Mouse (Mus musculus) NIH3T3 (cell line): ENCODE results near the gene Gm20547.
"Not testable (repeated sequence)": the region's sequence is repeated elsewhere in the genome, so short reads cannot be mapped to it uniquely, and the experiment has no call there.

Experiments used
- DNase-seq: peaks from one replicate; pipeline ENCODE4 v3.0.0-alpha.2; 2012; ENCODE audit warnings: low read depth

Gene Gm20547

GRCm38 (mm10) chr17:34853511-34853910 lies 28.3 kb downstream of the Gm20547 start:
- DNase-seq = no peak

GRCm38 (mm10) chr17:34850517-34851125 lies 31.2 kb downstream of the Gm20547 start:
- peak; percentile 10 for DNase-seq

GRCm38 (mm10) chr17:34849722-34850516 lies 31.9 kb downstream of the Gm20547 start, which contains the start of the genes Skiv2l and Nelfe:
Skiv2l (minus strand) TSS chr17:34850210.
Nelfe (plus strand) TSS chr17:34850391.
- DNase-seq = peak; percentile 99

GRCm38 (mm10) chr17:34847615-34848014 lies 34.2 kb downstream of the Gm20547 start:
- no peak for DNase-seq

GRCm38 (mm10) chr17:34847192-34847591 lies 34.6 kb downstream of the Gm20547 start:
- DNase-seq = no peak

GRCm38 (mm10) chr17:34844884-34845283 lies 37.0 kb downstream of the Gm20547 start:
- no peak for DNase-seq

- no peak for DNase-seq
Observed at GRCm38 (mm10) chr17:34840736-34841307, 41.0 kb downstream of the Gm20547 start.

- no peak for DNase-seq
Observed at GRCm38 (mm10) chr17:34838785-34839184, 43.1 kb downstream of the Gm20547 start.

GRCm38 (mm10) chr17:34837464-34838324 lies 44.1 kb downstream of the Gm20547 start:
- DNase-seq = no peak

- peak; percentile 98 for DNase-seq
Observed at GRCm38 (mm10) chr17:34836856-34837221, 45.0 kb downstream of the Gm20547 start, which contains the start of the genes Stk19 and Dxo. Stk19 (minus strand) TSS chr17:34836945. Dxo (plus strand) TSS chr17:34837019.

- no peak for DNase-seq
Observed at GRCm38 (mm10) chr17:34836155-34836855, 45.5 kb downstream of the Gm20547 start.

- not testable (repeated sequence) for DNase-seq
Observed at GRCm38 (mm10) chr17:34830776-34831175, 51.1 kb downstream of the Gm20547 start.

GRCm38 (mm10) chr17:34814818-34815370 lies 66.9 kb downstream of the Gm20547 start:
- no peak for DNase-seq

- DNase-seq = peak; percentile 68
Observed at GRCm38 (mm10) chr17:34813747-34814146, 68.1 kb downstream of the Gm20547 start.

- no peak for DNase-seq
Observed at GRCm38 (mm10) chr17:34811275-34811674, 70.6 kb downstream of the Gm20547 start.

GRCm38 (mm10) chr17:34810811-34811210 lies 71.0 kb downstream of the Gm20547 start:
- not testable (repeated sequence) for DNase-seq

- not testable (repeated sequence) for DNase-seq
Observed at GRCm38 (mm10) chr17:34810411-34810810, 71.4 kb downstream of the Gm20547 start.

- DNase-seq = no peak
Observed at GRCm38 (mm10) chr17:34808599-34809205, 73.1 kb downstream of the Gm20547 start.

- DNase-seq = no peak
Observed at GRCm38 (mm10) chr17:34807176-34807575, 74.7 kb downstream of the Gm20547 start.
